Mouse (Mus musculus): ENCODE measurements around the gene Fstl3. TPM values are rescaled to one million over a fixed set of nuclear protein-coding genes. Genes with fewer than 3 reads are reported as not detected.

Gene Fstl3
- polyA plus RNA-seq, 1 experiment, result 12.1 TPM

DNA sequence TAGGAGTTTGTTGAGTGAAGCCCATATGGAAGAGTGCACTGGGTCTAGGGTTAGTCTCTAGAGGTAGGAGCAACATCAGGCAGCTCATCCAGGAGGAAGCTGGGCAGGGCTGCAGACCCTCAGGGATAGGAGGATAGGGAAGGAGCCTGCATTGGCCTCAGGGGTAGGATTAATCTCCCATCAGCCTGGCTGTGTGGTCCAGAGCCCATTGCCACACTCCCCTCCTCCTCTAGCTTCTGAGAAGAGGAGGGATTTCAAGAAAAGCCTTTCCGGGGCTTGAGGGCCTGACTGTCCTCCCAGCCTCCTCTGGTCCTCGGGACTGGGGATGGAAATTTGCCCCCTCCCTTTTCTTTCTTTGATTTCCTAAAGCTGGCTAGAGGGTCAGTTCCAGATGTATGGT lies 2.1 kb downstream of the Fstl3 start:
- H3K4me3 ChIP-seq (ENCODE audit: insufficient read depth, poor library complexity, severe bottlenecking), result no peak overlapping the region
- H3K79me2 ChIP-seq (ENCODE audit: control insufficient read depth, insufficient read depth), result no peaks in the 10 kb centered on the region
- H3K27me3 ChIP-seq (ENCODE audit: control insufficient read depth, insufficient read depth, insufficient read length), result no peaks in the 10 kb centered on the region
- H3K79me3 ChIP-seq (ENCODE audit: low read depth), result no peaks in the 10 kb centered on the region
- no peaks in the 10 kb centered on the region for H3K36me3 ChIP-seq (ENCODE audit: control insufficient read depth, insufficient read depth)
- no peak for TF ChIP-seq CEBPB (IDR thresholded peaks at IDR 0.05; ENCODE audit: low read depth)
- no peak for TF ChIP-seq USF1 (IDR thresholded peaks at IDR 0.05; ENCODE audit: low read depth)
- H3ac ChIP-seq (ENCODE audit: control insufficient read depth, insufficient read length, low read depth), result no peak overlapping the region

GRCm38 (mm10) chr10:79779784-79780663 lies 3.0 kb downstream of the Fstl3 start:
- Histone ChIP-seq H3K79me3 (ENCODE audit: low read depth) (no peaks in the 10 kb centered on the region), H3K36me3 (ENCODE audit: control insufficient read depth, insufficient read depth) (no peaks in the 10 kb centered on the region), H3ac (ENCODE audit: control insufficient read depth, insufficient read length, low read depth) (peak overlapping the region; percentile 31), H3K79me2 (ENCODE audit: control insufficient read depth, insufficient read depth) (no peaks in the 10 kb centered on the region), H3K27me3 (ENCODE audit: control insufficient read depth, insufficient read depth, insufficient read length) (no peaks in the 10 kb centered on the region), H3K4me3 (ENCODE audit: insufficient read depth, poor library complexity, severe bottlenecking) (no peak overlapping the region)
- TF ChIP-seq CTCF (IDR thresholded peaks at IDR 0.05; ENCODE audit: control insufficient read depth, insufficient read depth, insufficient read length), result peak; percentile 93
- no peak for TF ChIP-seq MYOD1 (IDR thresholded peaks at IDR 0.05; ENCODE audit: control insufficient read depth, insufficient read length, low read depth)
- TF ChIP-seq MYOG (IDR thresholded peaks at IDR 0.05; ENCODE audit: control insufficient read depth, extremely low read depth, insufficient read length), result no peak

- Histone ChIP-seq H3K36me3 (ENCODE audit: control insufficient read depth, insufficient read depth) (no peaks in the 10 kb centered on the region), H3K79me2 (ENCODE audit: control insufficient read depth, insufficient read depth) (no peaks in the 10 kb centered on the region), H3K79me3 (ENCODE audit: low read depth) (no peaks in the 10 kb centered on the region), H3K27me3 (ENCODE audit: control insufficient read depth, insufficient read depth, insufficient read length) (no peaks in the 10 kb centered on the region), H3K4me3 (ENCODE audit: insufficient read depth, poor library complexity, severe bottlenecking) (no peak overlapping the region), H3ac (ENCODE audit: control insufficient read depth, insufficient read length, low read depth) (no peak overlapping the region)
- TF ChIP-seq MAX (IDR thresholded peaks at IDR 0.05), result no peak
- TF ChIP-seq CTCF (IDR thresholded peaks at IDR 0.05; ENCODE audit: control insufficient read depth, insufficient read depth, insufficient read length), result no peak
- no peak for TF ChIP-seq MYOG (IDR thresholded peaks at IDR 0.05; ENCODE audit: control insufficient read depth, extremely low read depth, insufficient read length)
- no peak for TF ChIP-seq MYOD1 (IDR thresholded peaks at IDR 0.05; ENCODE audit: control insufficient read depth, insufficient read length, low read depth)
- TF ChIP-seq USF1 (IDR thresholded peaks at IDR 0.05; ENCODE audit: low read depth), result no peak
- no peak for TF ChIP-seq CEBPB (IDR thresholded peaks at IDR 0.05; ENCODE audit: low read depth)
- TF ChIP-seq FOSL1 (IDR thresholded peaks at IDR 0.05; ENCODE audit: insufficient read depth, low read length, poor library complexity, severe bottlenecking), result no peak
These were observed 3.6 kb downstream of the Fstl3 start for GRCm38 (mm10) chr10:79780664-79781015.

DNA sequence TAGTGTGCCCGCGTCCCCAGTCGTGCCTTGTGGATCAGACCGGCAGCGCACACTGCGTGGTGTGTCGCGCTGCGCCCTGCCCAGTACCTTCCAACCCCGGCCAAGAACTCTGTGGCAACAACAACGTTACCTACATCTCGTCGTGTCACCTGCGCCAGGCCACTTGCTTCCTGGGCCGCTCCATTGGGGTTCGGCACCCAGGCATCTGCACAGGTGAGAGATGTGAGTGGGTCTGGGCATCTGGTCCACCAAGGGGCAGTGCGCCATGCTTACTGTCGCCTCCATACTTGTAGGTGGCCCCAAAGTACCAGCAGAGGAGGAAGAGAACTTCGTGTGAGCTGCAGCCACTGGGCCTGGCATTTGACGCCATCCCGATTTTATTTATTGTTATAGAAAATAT lies 4.1 kb downstream of the Fstl3 start:
- H3ac ChIP-seq (ENCODE audit: control insufficient read depth, insufficient read length, low read depth), result peak overlapping the region; percentile 13
- H3K27me3 ChIP-seq (ENCODE audit: control insufficient read depth, insufficient read depth, insufficient read length), result no peaks in the 10 kb centered on the region
- H3K4me3 ChIP-seq (ENCODE audit: insufficient read depth, poor library complexity, severe bottlenecking), result no peak overlapping the region
- H3K79me3 ChIP-seq (ENCODE audit: low read depth), result no peaks in the 10 kb centered on the region
- TF ChIP-seq USF1 (IDR thresholded peaks at IDR 0.05; ENCODE audit: low read depth) (no peak), CTCF (IDR thresholded peaks at IDR 0.05; ENCODE audit: control insufficient read depth, insufficient read depth, insufficient read length) (no peak), CEBPB (IDR thresholded peaks at IDR 0.05; ENCODE audit: low read depth) (no peak), MYOD1 (IDR thresholded peaks at IDR 0.05; ENCODE audit: control insufficient read depth, insufficient read length, low read depth) (no peak), MYOG (IDR thresholded peaks at IDR 0.05; ENCODE audit: control insufficient read depth, extremely low read depth, insufficient read length) (no peak), MAX (IDR thresholded peaks at IDR 0.05) (no peak), FOSL1 (IDR thresholded peaks at IDR 0.05; ENCODE audit: insufficient read depth, low read length, poor library complexity, severe bottlenecking) (no peak)
- no peaks in the 10 kb centered on the region for H3K36me3 ChIP-seq (ENCODE audit: control insufficient read depth, insufficient read depth)
- H3K79me2 ChIP-seq (ENCODE audit: control insufficient read depth, insufficient read depth), result no peaks in the 10 kb centered on the region

GRCm38 (mm10) chr10:79781956-79782355 lies 4.9 kb downstream of the Fstl3 start:
- Histone ChIP-seq H3K27me3 (ENCODE audit: control insufficient read depth, insufficient read depth, insufficient read length) (no peaks in the 10 kb centered on the region), H3K4me3 (ENCODE audit: insufficient read depth, poor library complexity, severe bottlenecking) (no peak overlapping the region)
- no peak for TF ChIP-seq CTCF (IDR thresholded peaks at IDR 0.05; ENCODE audit: control insufficient read depth, insufficient read depth, insufficient read length)
- TF ChIP-seq USF1 (IDR thresholded peaks at IDR 0.05; ENCODE audit: low read depth), result no peak
- no peak for TF ChIP-seq MYOD1 (IDR thresholded peaks at IDR 0.05; ENCODE audit: control insufficient read depth, insufficient read length, low read depth)
- TF ChIP-seq FOSL1 (IDR thresholded peaks at IDR 0.05; ENCODE audit: insufficient read depth, low read length, poor library complexity, severe bottlenecking), result no peak
- TF ChIP-seq MYOG (IDR thresholded peaks at IDR 0.05; ENCODE audit: control insufficient read depth, extremely low read depth, insufficient read length), result no peak
- no peak for TF ChIP-seq MAX (IDR thresholded peaks at IDR 0.05)
- no peak for TF ChIP-seq CEBPB (IDR thresholded peaks at IDR 0.05; ENCODE audit: low read depth)

GRCm38 (mm10) chr10:79783050-79783449 lies 6.0 kb downstream of the Fstl3 start:
- no peak overlapping the region for H3K4me3 ChIP-seq (ENCODE audit: insufficient read depth, poor library complexity, severe bottlenecking)
- TF ChIP-seq MYOG (IDR thresholded peaks at IDR 0.05; ENCODE audit: control insufficient read depth, extremely low read depth, insufficient read length), result no peak
- no peak for TF ChIP-seq CTCF (IDR thresholded peaks at IDR 0.05; ENCODE audit: control insufficient read depth, insufficient read depth, insufficient read length)
- TF ChIP-seq MAX (IDR thresholded peaks at IDR 0.05), result no peak
- no peak for TF ChIP-seq CEBPB (IDR thresholded peaks at IDR 0.05; ENCODE audit: low read depth)
- no peak for TF ChIP-seq FOSL1 (IDR thresholded peaks at IDR 0.05; ENCODE audit: insufficient read depth, low read length, poor library complexity, severe bottlenecking)
- no peak for TF ChIP-seq USF1 (IDR thresholded peaks at IDR 0.05; ENCODE audit: low read depth)
- no peak for TF ChIP-seq MYOD1 (IDR thresholded peaks at IDR 0.05; ENCODE audit: control insufficient read depth, insufficient read length, low read depth)
- no peaks in the 10 kb centered on the region for H3K27me3 ChIP-seq (ENCODE audit: control insufficient read depth, insufficient read depth, insufficient read length)
- no peaks in the 10 kb centered on the region for H3K79me2 ChIP-seq (ENCODE audit: control insufficient read depth, insufficient read depth)
- no peak overlapping the region for H3ac ChIP-seq (ENCODE audit: control insufficient read depth, insufficient read length, low read depth)
- no peaks in the 10 kb centered on the region for H3K36me3 ChIP-seq (ENCODE audit: control insufficient read depth, insufficient read depth)
- H3K79me3 ChIP-seq (ENCODE audit: low read depth), result no peaks in the 10 kb centered on the region

More at GRCm38 (mm10) chr10:79781956-79782355, 4.9 kb downstream of the Fstl3 start:
- H3K79me2 ChIP-seq (ENCODE audit: control insufficient read depth, insufficient read depth), result no peaks in the 10 kb centered on the region
- no peak overlapping the region for H3ac ChIP-seq (ENCODE audit: control insufficient read depth, insufficient read length, low read depth)
- no peaks in the 10 kb centered on the region for H3K36me3 ChIP-seq (ENCODE audit: control insufficient read depth, insufficient read depth)
- no peaks in the 10 kb centered on the region for H3K79me3 ChIP-seq (ENCODE audit: low read depth)

Measured in C2C12 (cell line).